42 mouse cellular contexts compared by ENCODE assay signal in genomic region chr10:130368384-130368783, GRCm38 (mm10). TPM values are rescaled to one million over a fixed set of nuclear protein-coding genes. Genes with fewer than 3 reads are reported as not detected.
"Had no signal": no experiment of that assay in that cellular context is flagged by ENCODE, and none has a peak within 500 bp of the region (broad histone marks: within the 10 kb centered on the region; RNA-seq: fewer than 3 reads in every experiment).

No protein-coding gene starts in this region.

- H3K36me3 ChIP-seq: heart, embryonic 12.5 days; heart, embryonic 13.5 days; heart, embryonic 15.5 days; hindbrain, embryonic 10.5 days; hindbrain, embryonic 12.5 days; hindbrain, embryonic 13.5 days; hindbrain, embryonic 15.5 days; intestine, embryonic 15.5 days; kidney, embryonic 15.5 days had no signal

- ATAC-seq: hindbrain, embryonic 16.5 days; hindbrain, postnatal 0 days; inflammation-experienced regulatory T-cells, adult 6 months; intestine, embryonic 15.5 days; intestine, embryonic 16.5 days; intestine, postnatal 0 days had no signal

- H3K27me3 ChIP-seq: heart, embryonic 12.5 days; heart, embryonic 13.5 days; heart, embryonic 15.5 days; hindbrain, embryonic 12.5 days; hindbrain, embryonic 13.5 days; hindbrain, embryonic 15.5 days; intestine, embryonic 15.5 days; kidney, embryonic 15.5 days had no signal

- H3K4me2 ChIP-seq: heart, embryonic 12.5 days; heart, embryonic 13.5 days; heart, embryonic 15.5 days; hindbrain, embryonic 12.5 days; hindbrain, embryonic 13.5 days; hindbrain, embryonic 14.5 days; hindbrain, embryonic 15.5 days; intestine, embryonic 15.5 days; kidney, embryonic 15.5 days had no signal

- H3K4me3 ChIP-seq: heart, embryonic 12.5 days; heart, embryonic 13.5 days; heart, embryonic 15.5 days; hindbrain, embryonic 10.5 days; hindbrain, embryonic 12.5 days; hindbrain, embryonic 13.5 days; hindbrain, embryonic 15.5 days; intestine, embryonic 15.5 days; kidney, embryonic 15.5 days; layer of hippocampus, adult 2 months; left cerebral cortex, adult 2 months had no signal

- H3K4me1 ChIP-seq: heart, embryonic 12.5 days; heart, embryonic 13.5 days; heart, embryonic 15.5 days; hindbrain, embryonic 10.5 days; hindbrain, embryonic 12.5 days; hindbrain, embryonic 13.5 days; hindbrain, embryonic 15.5 days; intestine, embryonic 15.5 days; kidney, embryonic 15.5 days had no signal

- H3K27ac ChIP-seq: heart, embryonic 13.5 days; heart, embryonic 15.5 days; hindbrain, embryonic 10.5 days; hindbrain, embryonic 12.5 days; hindbrain, embryonic 13.5 days; hindbrain, embryonic 14.5 days; hindbrain, embryonic 15.5 days; hindbrain, postnatal 0 days; intestine, embryonic 15.5 days; kidney, embryonic 15.5 days; kidney, postnatal 0 days; layer of hippocampus, adult 2 months; left cerebral cortex, adult 2 months had no signal

- H3K9me3 ChIP-seq: heart, embryonic 12.5 days; heart, embryonic 13.5 days; heart, embryonic 15.5 days; hindbrain, embryonic 10.5 days; hindbrain, embryonic 12.5 days; hindbrain, embryonic 13.5 days; hindbrain, embryonic 15.5 days; intestine, embryonic 15.5 days; kidney, embryonic 15.5 days had no signal

- DNase-seq: heart, postnatal 10 days; heart, postnatal 14 days; heart, postnatal 36 days; heart, postnatal 4 days; kidney, adult 11 months; kidney, adult 18-20 months; kidney, adult 2 months; kidney, adult 8-10 months; kidney, adult 9 months; kidney, postnatal 10 days; kidney, postnatal 14 days; kidney, postnatal 25 days; kidney, postnatal 36 days; kidney, postnatal 4 days; layer of hippocampus, adult 9-11 months; layer of hippocampus, postnatal 36 days had no signal

- H3K9ac ChIP-seq: heart, embryonic 12.5 days; heart, embryonic 13.5 days; heart, embryonic 15.5 days; hindbrain, embryonic 12.5 days; hindbrain, embryonic 13.5 days; hindbrain, embryonic 14.5 days; hindbrain, embryonic 15.5 days; intestine, embryonic 15.5 days; kidney, embryonic 15.5 days had no signal

RNA-seq across cellular contexts. Expression of gene Vmn2r84, which starts 25.7 kb away (rescaled TPM):
- total RNA-seq: heart, postnatal 10 days; heart, postnatal 14 days; heart, postnatal 25 days; heart, postnatal 36 days; heart, postnatal 4 days had no signal
- polyA plus RNA-seq: heart, embryonic 12.5 days; heart, embryonic 13.5 days; heart, embryonic 14.5 days; heart, embryonic 15.5 days; heart, postnatal 0 days; hindbrain, embryonic 10.5 days; hindbrain, embryonic 11.5 days; hindbrain, embryonic 12.5 days; hindbrain, embryonic 13.5 days; intestine, embryonic 14.5 days; intestine, embryonic 15.5 days; intestine, embryonic 16.5 days; intestine, postnatal 0 days; kidney, adult 2 months; kidney, embryonic 14.5 days; kidney, embryonic 15.5 days; kidney, embryonic 16.5 days; kidney, postnatal 0 days; large intestine, adult 2 months had no signal

RNA-seq across cellular contexts. Expression of gene Tespa1, which starts 45.7 kb away (rescaled TPM):
- total RNA-seq: hindbrain, postnatal 0 days had no signal
- polyA plus RNA-seq: heart, embryonic 14.5 days; heart, postnatal 0 days; hindbrain, embryonic 10.5 days; hindbrain, embryonic 12.5 days; hindbrain, embryonic 13.5 days; hindbrain, embryonic 14.5 days; hindbrain, postnatal 0 days; kidney, embryonic 14.5 days had no signal
